Mouse (Mus musculus) midbrain, embryonic 13.5 days (tissue): ENCODE results near the gene Col12a1. TPM values are rescaled to one million over a fixed set of nuclear protein-coding genes. Genes with fewer than 3 reads are reported as not detected.

Experiments
- ATAC-seq: fragments of 200-750 bp; cut with Nextera tagmentation; 2 replicates; pipeline ENCODE4 v1.8.0; 2017; ENCODE audit warnings: mild to moderate bottlenecking, moderate TSS enrichment, moderate library complexity
- H3K27ac ChIP-seq: fragments of 300-500 bp; sonication (generic); 2 replicates; pipeline ENCODE4 v1.5.1; 2015; ENCODE audit warnings: inconsistent platforms, mild to moderate bottlenecking, moderate library complexity
- H3K27me3 ChIP-seq: fragments of 300-500 bp; sonication (generic); 2 replicates; pipeline ENCODE4 v1.6.1; 2015; ENCODE audit warnings: mild to moderate bottlenecking, inconsistent platforms
- H3K36me3 ChIP-seq: fragments of 300-500 bp; sonication (generic); 2 replicates; pipeline ENCODE4 v1.6.1; 2015; ENCODE audit warnings: mild to moderate bottlenecking, inconsistent platforms
- H3K4me1 ChIP-seq: fragments of 300-500 bp; sonication (generic); replicated peaks from 2 replicates; pipeline ENCODE4 v1.6.1; 2015; ENCODE audit warnings: inconsistent platforms
- H3K4me2 ChIP-seq: fragments of 300-500 bp; sonication (generic); replicated peaks from 2 replicates; pipeline ENCODE4 v1.6.1; 2015; ENCODE audit warnings: moderate library complexity, mild to moderate bottlenecking, inconsistent platforms
- H3K4me3 ChIP-seq: fragments of 300-500 bp; sonication (generic); replicated peaks from 2 replicates; pipeline ENCODE4 v1.5.1; 2015; ENCODE audit warnings: mild to moderate bottlenecking, inconsistent platforms
- H3K9ac ChIP-seq: fragments of 300-500 bp; sonication (generic); replicated peaks from 2 replicates; pipeline ENCODE4 v1.6.1; 2015; ENCODE audit warnings: mild to moderate bottlenecking, inconsistent platforms
- H3K9me3 ChIP-seq: fragments of 300-500 bp; sonication (generic); 2 replicates; pipeline ENCODE4 v1.6.1; 2016; ENCODE audit warnings: mild to moderate bottlenecking, inconsistent platforms
- WGBS: fragments of 180-500 bp; shearing (Covaris S2); methylation state at CpG from one replicate; pipeline ENCODE4 v1.1.7; 2015; 5-methylcytosine and 5-hydroxymethylcytosine counted together
- polyA plus RNA-seq: library from polyadenylated mRNA; unstranded; fragments of >200 nt; fragmentation: Nextera tagmentation; extraction: Ambion mirVana; gene quantifications from 2 replicates; pipeline ENCODE4 v1.2.1, GENCODE M21; 2015

Col12a1 gene
- polyA plus RNA-seq, 1 experiment from 2014 or later = 3.0 TPM

- ATAC-seq = peak; percentile 71
- WGBS = 26% methylated on average over 3 of the region's 3 CpGs
Measured at GRCm38 (mm10) chr9:79617336-79617735, 101.3 kb downstream of the Col12a1 start.

GRCm38 (mm10) chr9:79616040-79616439, 102.6 kb downstream of the Col12a1 start:
- H3K36me3 ChIP-seq = no peaks in the 10 kb centered on the region
- H3K9ac ChIP-seq = no peak overlapping the region
- H3K4me3 ChIP-seq = no peak overlapping the region
- peaks cover 4% of the 10 kb centered on the region; the same call in 1 of the 2 replicates for H3K4me1 ChIP-seq
- H3K27me3 ChIP-seq = no peaks in the 10 kb centered on the region
- H3K9me3 ChIP-seq = no peaks in the 10 kb centered on the region
- no peak for ATAC-seq
- 76% methylated on average over 5 of the region's 5 CpGs for WGBS
- no peak overlapping the region for H3K4me2 ChIP-seq
- no peak overlapping the region for H3K27ac ChIP-seq

More at GRCm38 (mm10) chr9:79617336-79617735, 101.3 kb downstream of the Col12a1 start:
- Histone ChIP-seq H3K9ac (no peak overlapping the region), H3K9me3 (no peaks in the 10 kb centered on the region), H3K4me3 (no peak overlapping the region), H3K4me1 (peaks cover 4% of the 10 kb centered on the region; the same call in 1 of the 2 replicates), H3K27ac (no peak overlapping the region), H3K4me2 (no peak overlapping the region), H3K36me3 (no peaks in the 10 kb centered on the region), H3K27me3 (no peaks in the 10 kb centered on the region)

- peaks cover 9% of the 10 kb centered on the region for H3K4me1 ChIP-seq
- H3K36me3 ChIP-seq = no peaks in the 10 kb centered on the region
- no peak overlapping the region for H3K27ac ChIP-seq
- H3K4me3 ChIP-seq = no peak overlapping the region
- WGBS = 91% methylated on average over 6 of the region's 6 CpGs
- ATAC-seq = no peak
- H3K9ac ChIP-seq = no peak overlapping the region
- H3K27me3 ChIP-seq = peaks cover 16% of the 10 kb centered on the region
- no peak overlapping the region for H3K4me2 ChIP-seq
- no peaks in the 10 kb centered on the region for H3K9me3 ChIP-seq
Measured at GRCm38 (mm10) chr9:79610286-79610685, 108.3 kb downstream of the Col12a1 start.

- H3K9me3 ChIP-seq = no peaks in the 10 kb centered on the region
- ATAC-seq = no peak
- WGBS = 89% methylated on average over 4 of the region's 4 CpGs
Measured at GRCm38 (mm10) chr9:79609661-79610060, 109.0 kb downstream of the Col12a1 start.

GRCm38 (mm10) chr9:79608795-79609194, 109.8 kb downstream of the Col12a1 start:
- no peak for ATAC-seq
- Histone ChIP-seq H3K9me3 (no peaks in the 10 kb centered on the region), H3K27me3 (peaks cover 24% of the 10 kb centered on the region), H3K4me3 (no peak overlapping the region), H3K4me2 (no peak overlapping the region), H3K27ac (no peak overlapping the region), H3K4me1 (peaks cover 9% of the 10 kb centered on the region), H3K9ac (no peak overlapping the region), H3K36me3 (no peaks in the 10 kb centered on the region)
- 70% methylated on average over 1 of the region's 1 CpGs for WGBS

More at GRCm38 (mm10) chr9:79609661-79610060, 109.0 kb downstream of the Col12a1 start:
- Histone ChIP-seq H3K27me3 (peaks cover 16% of the 10 kb centered on the region), H3K4me2 (no peak overlapping the region), H3K27ac (no peak overlapping the region), H3K9ac (no peak overlapping the region), H3K36me3 (no peaks in the 10 kb centered on the region), H3K4me3 (no peak overlapping the region), H3K4me1 (peaks cover 9% of the 10 kb centered on the region)

GRCm38 (mm10) chr9:79608062-79608531, 110.5 kb downstream of the Col12a1 start:
- Histone ChIP-seq H3K27me3 (peaks cover 26% of the 10 kb centered on the region), H3K4me2 (no peak overlapping the region), H3K4me1 (peaks cover 9% of the 10 kb centered on the region), H3K9me3 (no peaks in the 10 kb centered on the region), H3K4me3 (no peak overlapping the region), H3K36me3 (no peaks in the 10 kb centered on the region), H3K9ac (no peak overlapping the region), H3K27ac (no peak overlapping the region)
- 57% methylated on average over 4 of the region's 4 CpGs for WGBS
- no peak for ATAC-seq

- no peaks in the 10 kb centered on the region for H3K9me3 ChIP-seq
- 0 out of 2 replicates have a peak, but pooled peaks have one; percentile 9 for ATAC-seq
- peaks cover 28% of the 10 kb centered on the region for H3K27me3 ChIP-seq
- H3K36me3 ChIP-seq = no peaks in the 10 kb centered on the region
- 31% methylated on average over 5 of the region's 5 CpGs for WGBS
- no peak overlapping the region for H3K4me3 ChIP-seq
- H3K27ac ChIP-seq = no peak overlapping the region
- peaks cover 9% of the 10 kb centered on the region for H3K4me1 ChIP-seq
- no peak overlapping the region for H3K4me2 ChIP-seq
- H3K9ac ChIP-seq = no peak overlapping the region
Measured at GRCm38 (mm10) chr9:79606122-79606521, 112.5 kb downstream of the Col12a1 start.

GRCm38 (mm10) chr9:79605722-79606121, 112.9 kb downstream of the Col12a1 start:
- H3K9me3 ChIP-seq = no peaks in the 10 kb centered on the region
- H3K27me3 ChIP-seq = peaks cover 28% of the 10 kb centered on the region
- no peak overlapping the region for H3K9ac ChIP-seq
- H3K4me3 ChIP-seq = no peak overlapping the region
- peaks cover 9% of the 10 kb centered on the region for H3K4me1 ChIP-seq
- no peaks in the 10 kb centered on the region for H3K36me3 ChIP-seq
- no peak overlapping the region for H3K4me2 ChIP-seq
- peak; percentile 70; the same call in 1 of the 2 replicates for ATAC-seq
- H3K27ac ChIP-seq = no peak overlapping the region
- 6% methylated on average over 5 of the region's 5 CpGs for WGBS

- Histone ChIP-seq H3K4me1 (peaks cover 10% of the 10 kb centered on the region), H3K36me3 (no peaks in the 10 kb centered on the region), H3K27me3 (peaks cover 21% of the 10 kb centered on the region), H3K9ac (no peak overlapping the region), H3K9me3 (no peaks in the 10 kb centered on the region), H3K4me3 (no peak overlapping the region), H3K27ac (no peak overlapping the region), H3K4me2 (no peak overlapping the region)
- no peak for ATAC-seq
- WGBS = 86% methylated on average over 3 of the region's 3 CpGs
Measured at GRCm38 (mm10) chr9:79604546-79604945, 114.1 kb downstream of the Col12a1 start.

GRCm38 (mm10) chr9:79603448-79603847, 115.2 kb downstream of the Col12a1 start:
- no peak overlapping the region for H3K9ac ChIP-seq
- 84% methylated on average over 2 of the region's 2 CpGs for WGBS
- H3K4me1 ChIP-seq = peaks cover 13% of the 10 kb centered on the region
- H3K9me3 ChIP-seq = no peaks in the 10 kb centered on the region
- H3K36me3 ChIP-seq = no peaks in the 10 kb centered on the region
- peaks cover 21% of the 10 kb centered on the region for H3K27me3 ChIP-seq
- ATAC-seq = no peak
- no peak overlapping the region for H3K27ac ChIP-seq
- H3K4me3 ChIP-seq = no peak overlapping the region
- H3K4me2 ChIP-seq = no peak overlapping the region

- Histone ChIP-seq H3K36me3 (no peaks in the 10 kb centered on the region), H3K27ac (no peak overlapping the region), H3K4me3 (no peak overlapping the region), H3K27me3 (peaks cover 11% of the 10 kb centered on the region; the same call in 1 of the 2 replicates), H3K9me3 (no peaks in the 10 kb centered on the region), H3K9ac (no peak overlapping the region), H3K4me1 (peaks cover 4% of the 10 kb centered on the region), H3K4me2 (no peak overlapping the region)
- ATAC-seq = no peak
- WGBS = 89% methylated on average over 3 of the region's 3 CpGs
Measured at GRCm38 (mm10) chr9:79600237-79600570, 118.4 kb downstream of the Col12a1 start.

GRCm38 (mm10) chr9:79599395-79600236, 119.0 kb downstream of the Col12a1 start:
- Histone ChIP-seq H3K4me3 (no peak overlapping the region), H3K4me1 (peaks cover 4% of the 10 kb centered on the region), H3K4me2 (0 out of 2 replicates have a peak overlapping the region, but pooled peaks have one; percentile 5), H3K27me3 (peaks cover 11% of the 10 kb centered on the region; the same call in 1 of the 2 replicates), H3K27ac (no peak overlapping the region), H3K9ac (no peak overlapping the region), H3K36me3 (no peaks in the 10 kb centered on the region), H3K9me3 (no peaks in the 10 kb centered on the region)
- 70% methylated on average over 20 of the region's 20 CpGs for WGBS
- peak; percentile 47 for ATAC-seq
